9 mouse cellular contexts compared by ENCODE assay signal in the genomic region with DNA sequence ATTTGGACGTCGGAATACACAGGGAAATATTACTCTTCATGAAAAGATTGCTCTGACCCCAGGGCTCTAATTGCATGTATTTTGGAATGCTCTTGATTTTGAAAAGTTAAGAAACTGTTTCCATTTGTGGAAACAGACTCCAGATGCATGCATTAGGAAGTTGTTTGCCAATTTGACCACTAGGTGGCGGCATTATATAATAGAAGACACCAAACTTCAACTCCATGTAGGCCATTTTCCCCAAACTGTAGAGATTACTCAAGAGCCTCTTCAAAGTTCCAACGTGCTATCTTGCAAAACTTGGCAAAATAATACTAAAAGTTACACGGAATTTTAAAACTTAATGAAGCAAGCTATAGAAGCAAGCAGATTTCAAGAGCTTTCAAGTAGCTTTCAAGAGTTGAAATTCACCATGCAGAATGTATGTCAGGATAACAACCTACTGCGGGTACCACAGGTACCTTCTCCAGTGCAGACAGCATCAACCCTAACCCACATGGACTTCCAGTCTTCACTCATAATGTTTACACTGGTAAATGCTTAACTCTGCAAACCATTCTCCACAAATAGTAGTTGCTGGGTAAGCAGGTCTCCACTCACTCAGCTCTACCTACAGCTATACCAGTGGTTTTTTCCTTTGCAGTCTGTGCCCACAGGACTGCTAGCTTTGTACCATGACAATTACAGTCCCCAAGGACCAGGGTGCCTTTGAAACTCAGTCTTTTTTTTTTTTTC.
DNase-seq lines count a peak whose midpoint lies in the region; ATAC-seq lines count a peak whose summit lies in the region.
"Had no signal": no experiment of that assay in that cellular context is flagged by ENCODE, and none has a peak within 500 bp of the region (broad histone marks: within the 10 kb centered on the region; RNA-seq: fewer than 3 reads in every experiment).

No protein-coding gene starts in this region.

- H3K4me1 ChIP-seq in hindbrain, embryonic 14.5 days (replicated peaks; ENCODE audit: control insufficient read depth, insufficient read depth, low read length), result no peaks in the 10 kb centered on the region
- H3K4me1 ChIP-seq in hindbrain, embryonic 13.5 days (replicated peaks), result 0 out of 2 replicates have a peak, but pooled peaks cover 10% of the 10 kb centered on the region
- no peaks in the 10 kb centered on the region for H3K4me1 ChIP-seq in midbrain, embryonic 11.5 days (ENCODE audit: control insufficient read depth, insufficient read depth, low read length)

- no peaks in the 10 kb centered on the region for H3K27me3 ChIP-seq in hindbrain, embryonic 14.5 days (ENCODE audit: control insufficient read depth, insufficient read depth, low read length)
- H3K27me3 ChIP-seq in hindbrain, embryonic 13.5 days, result no peaks in the 10 kb centered on the region
- no peaks in the 10 kb centered on the region for H3K27me3 ChIP-seq in midbrain, embryonic 11.5 days (ENCODE audit: control insufficient read depth, insufficient read depth, low read length)
- H3K27me3 ChIP-seq: liver, embryonic 15.5 days had no signal

- WGBS in hindbrain, embryonic 14.5 days, result 18% methylated on average over 6 of the region's 6 CpGs
- 18% methylated on average over 6 of the region's 6 CpGs for WGBS in hindbrain, embryonic 13.5 days
- WGBS in midbrain, embryonic 11.5 days, result 19% methylated on average over 6 of the region's 6 CpGs

- ATAC-seq in hindbrain, embryonic 14.5 days (ENCODE audit: low FRiP score), result no peak
- ATAC-seq in hindbrain, embryonic 13.5 days (ENCODE audit: low FRiP score), result no peak
- ATAC-seq in midbrain, embryonic 11.5 days (ENCODE audit: low FRiP score), result no peak

- no peak overlapping the region for H3K4me2 ChIP-seq in hindbrain, embryonic 14.5 days (replicated peaks)
- no peak overlapping the region for H3K4me2 ChIP-seq in hindbrain, embryonic 13.5 days
- no peak overlapping the region for H3K4me2 ChIP-seq in midbrain, embryonic 11.5 days
- H3K4me2 ChIP-seq: liver, embryonic 15.5 days had no signal

- peak; percentile 92 for DNase-seq in hindbrain, embryonic 14.5 days (ENCODE audit: low spot score)
- DNase-seq in WW6 (ENCODE audit: low read depth, low spot score), result peak; percentile 26
- DNase-seq in cerebellum, postnatal 25 days, result peak; percentile 31 to 73
- DNase-seq in heart, postnatal 10 days, result peak; percentile 64 to 83
- DNase-seq in layer of hippocampus, postnatal 14 days (ENCODE audit: low spot score in 2 of 2), result peak; percentile 52 to 80
- peak; percentile 96 for DNase-seq in midbrain, embryonic 11.5 days (ENCODE audit: low spot score, missing footprints)
- peak; percentile 35 for DNase-seq in testis, postnatal 14 days (ENCODE audit: low spot score)

- no peak overlapping the region for H3K27ac ChIP-seq in hindbrain, embryonic 14.5 days
- H3K27ac ChIP-seq in hindbrain, embryonic 13.5 days, result no peak overlapping the region
- no peak overlapping the region for H3K27ac ChIP-seq in midbrain, embryonic 11.5 days (ENCODE audit: low read depth, low read length)
- H3K27ac ChIP-seq: liver, embryonic 15.5 days had no signal

- no peaks in the 10 kb centered on the region for H3K9me3 ChIP-seq in hindbrain, embryonic 14.5 days (ENCODE audit: control insufficient read depth, low read length)
- H3K9me3 ChIP-seq in hindbrain, embryonic 13.5 days, result no peaks in the 10 kb centered on the region
- no peaks in the 10 kb centered on the region for H3K9me3 ChIP-seq in midbrain, embryonic 11.5 days (ENCODE audit: control insufficient read depth, low read length)
- H3K9me3 ChIP-seq: liver, embryonic 15.5 days had no signal

- no peak overlapping the region for H3K4me3 ChIP-seq in hindbrain, embryonic 14.5 days (replicated peaks; ENCODE audit: low read length)
- no peak overlapping the region for H3K4me3 ChIP-seq in hindbrain, embryonic 13.5 days
- H3K4me3 ChIP-seq in midbrain, embryonic 11.5 days (ENCODE audit: low read depth, low read length), result no peak overlapping the region
- H3K4me3 ChIP-seq: liver, embryonic 15.5 days had no signal

- intact Hi-C loops in heart, postnatal 10 days (cut with DNase I), result loop anchor here (1.0 to 5.0 kb wide), 4 partner anchors 70 to 265 kb away; no protein-coding TSS in a partner anchor

- no peak overlapping the region for H3K9ac ChIP-seq in hindbrain, embryonic 14.5 days
- no peak overlapping the region for H3K9ac ChIP-seq in hindbrain, embryonic 13.5 days
- H3K9ac ChIP-seq in midbrain, embryonic 11.5 days (ENCODE audit: low read length), result no peak overlapping the region
- H3K9ac ChIP-seq: liver, embryonic 15.5 days had no signal

- H3K36me3 ChIP-seq in hindbrain, embryonic 14.5 days (replicated peaks; ENCODE audit: control insufficient read depth, insufficient read depth), result no peaks in the 10 kb centered on the region
- H3K36me3 ChIP-seq in hindbrain, embryonic 13.5 days, result no peaks in the 10 kb centered on the region
- no peaks in the 10 kb centered on the region for H3K36me3 ChIP-seq in midbrain, embryonic 11.5 days (ENCODE audit: control insufficient read depth, insufficient read depth, low read length)
- H3K36me3 ChIP-seq: liver, embryonic 15.5 days had no signal

Comparison
In these comparisons a context has a peak if more than half of its experiments do, and no peak if none do; other contexts are left out.
1. DNase-seq: peak in every context shown above with its lines; median percentile 96 in midbrain, embryonic 11.5 days; 92 in hindbrain, embryonic 14.5 days; 74 in heart, postnatal 10 days; 66 in layer of hippocampus, postnatal 14 days; 52 in cerebellum, postnatal 25 days; 35 in testis, postnatal 14 days; 26 in WW6.